Mouse (Mus musculus): Measurements from ENCODE around the gene Fam167b. TPM values are rescaled to one million over a fixed set of nuclear protein-coding genes. Genes with fewer than 3 reads are reported as not detected.

Fam167b gene
- total RNA-seq (2021): 10 to 100 TPM; 30.9 to 33.5 TPM
- long read RNA-seq, experiment 1, transcript Fam167b-201 (2 exons, 913 nt): major isoform, 27 of 40 reads
- long read RNA-seq, experiment 1, partial matches to known transcripts: 0 of 40 reads
- long read RNA-seq, experiment 1, other reads (novel, unspliced or antisense): 13 of 40 reads
- long read RNA-seq, experiment 2, transcript Fam167b-201 (2 exons, 913 nt): major isoform, 11 of 15 reads
- long read RNA-seq, experiment 2, partial matches to known transcripts: 4 of 15 reads
- long read RNA-seq, experiment 2, other reads (novel, unspliced or antisense): 0 of 15 reads

- no peak for DNase-seq (ENCODE audit: low spot score in 2 of 2)
Observed at GRCm38 (mm10) chr4:129578466-129578865, at the start of gene Fam167b. Gene Fam167b, minus strand, starts transcription at chr4:129578549.

- DNase-seq (ENCODE audit: low spot score in 2 of 2): no peak
Observed at GRCm38 (mm10) chr4:129626035-129626434, 47.7 kb upstream of the Fam167b start.

GRCm38 (mm10) chr4:129625496-129625895 lies 47.1 kb upstream of the Fam167b start:
- no peak for DNase-seq (ENCODE audit: low spot score in 2 of 2)

- DNase-seq (ENCODE audit: low spot score in 2 of 2): no peak
Observed at GRCm38 (mm10) chr4:129625029-129625370, 46.7 kb upstream of the Fam167b start.

GRCm38 (mm10) chr4:129624281-129625028 lies 46.1 kb upstream of the Fam167b start:
- peak in 1 of 2 experiments; percentile 72 for DNase-seq (ENCODE audit: low spot score in 2 of 2)

GRCm38 (mm10) chr4:129623681-129624091 lies 45.3 kb upstream of the Fam167b start, which contains the start of gene Ccdc28b:
Gene Ccdc28b, minus strand, starts transcription at chr4:129623947.
- DNase-seq (ENCODE audit: low spot score in 2 of 2): no peak

- DNase-seq (ENCODE audit: low spot score in 2 of 2): no peak
Observed at GRCm38 (mm10) chr4:129622803-129623535, 44.6 kb upstream of the Fam167b start.

GRCm38 (mm10) chr4:129622120-129622802 lies 43.9 kb upstream of the Fam167b start:
- no peak for DNase-seq (ENCODE audit: low spot score in 2 of 2)

- no peak for DNase-seq (ENCODE audit: low spot score in 2 of 2)
Observed at GRCm38 (mm10) chr4:129621283-129621841, 43.0 kb upstream of the Fam167b start.

GRCm38 (mm10) chr4:129620419-129621282 lies 42.3 kb upstream of the Fam167b start:
- no peak for DNase-seq (ENCODE audit: low spot score in 2 of 2)

GRCm38 (mm10) chr4:129618786-129619691 lies 40.7 kb upstream of the Fam167b start, which contains the start of gene Iqcc:
Gene Iqcc, minus strand, starts transcription at chr4:129619099.
- peak; percentile 86 to 90 for DNase-seq (ENCODE audit: low spot score in 2 of 2)

- no peak for DNase-seq (ENCODE audit: low spot score in 2 of 2)
Observed at GRCm38 (mm10) chr4:129618031-129618430, 39.7 kb upstream of the Fam167b start.

- no peak for DNase-seq (ENCODE audit: low spot score in 2 of 2)
Observed at GRCm38 (mm10) chr4:129617121-129617641, 38.8 kb upstream of the Fam167b start.

- DNase-seq (ENCODE audit: low spot score in 2 of 2): no peak
Observed at GRCm38 (mm10) chr4:129616631-129617030, 38.3 kb upstream of the Fam167b start.

- no peak for DNase-seq (ENCODE audit: low spot score in 2 of 2)
Observed at GRCm38 (mm10) chr4:129615801-129616290, 37.5 kb upstream of the Fam167b start.

- no peak for DNase-seq (ENCODE audit: low spot score in 2 of 2)
Observed at GRCm38 (mm10) chr4:129614093-129614492, 35.7 kb upstream of the Fam167b start, which contains the start of gene Dcdc2b. Gene Dcdc2b, minus strand, starts transcription at chr4:129614257.

- no peak for DNase-seq (ENCODE audit: low spot score in 2 of 2)
Observed at GRCm38 (mm10) chr4:129610472-129610871, 32.1 kb upstream of the Fam167b start.

GRCm38 (mm10) chr4:129610026-129610425 lies 31.7 kb upstream of the Fam167b start:
- no peak for DNase-seq (ENCODE audit: low spot score in 2 of 2)

Measured in adrenal gland, postnatal 4 days (tissue).